Mouse (Mus musculus) liver, postnatal 0 days (tissue): ENCODE results near the gene Rmdn2. TPM values are rescaled to one million over a fixed set of nuclear protein-coding genes. Genes with fewer than 3 reads are reported as not detected.

Experiments
- ATAC-seq: fragments of 200-750 bp; cut with Nextera tagmentation; 2 replicates; pipeline ENCODE4 v1.8.0; 2017; ENCODE audit warnings: mild to moderate bottlenecking, moderate library complexity
- DNase-seq: peaks from one replicate; pipeline ENCODE4 v3.0.0-alpha.2; 2016
- H3K27ac ChIP-seq: fragments of 300-500 bp; sonication (generic); 2 replicates; pipeline ENCODE4 v1.5.1; 2014; ENCODE audit warnings: antibody characterized with exemption, moderate library complexity, mild to moderate bottlenecking, low read depth
- H3K27me3 ChIP-seq: fragments of 300-500 bp; sonication (generic); 2 replicates; pipeline ENCODE4 v1.6.1; 2014; ENCODE audit warnings: low read length, control low read depth, mixed read lengths; ENCODE audit not compliant: insufficient read depth
- H3K36me3 ChIP-seq: fragments of 300-500 bp; sonication (generic); replicated peaks from 2 replicates; pipeline ENCODE4 v1.6.1; 2014; ENCODE audit warnings: mild to moderate bottlenecking, control low read depth, low read length, moderate library complexity, mixed read lengths; ENCODE audit not compliant: insufficient read depth
- H3K4me1 ChIP-seq: fragments of 300-500 bp; sonication (generic); 2 replicates; pipeline ENCODE4 v1.6.1; 2014; ENCODE audit warnings: antibody characterized with exemption, mild to moderate bottlenecking, control low read depth; ENCODE audit not compliant: insufficient read depth
- H3K4me2 ChIP-seq: fragments of 300-500 bp; sonication (generic); 2 replicates; pipeline ENCODE4 v1.6.1; 2014; ENCODE audit warnings: low read depth, mild to moderate bottlenecking, low read length, moderate library complexity, mixed read lengths
- H3K4me3 ChIP-seq: fragments of 300-500 bp; sonication (generic); 2 replicates; pipeline ENCODE4 v1.5.1; 2014; ENCODE audit warnings: low read depth, low read length
- H3K9ac ChIP-seq: fragments of 300-500 bp; sonication (generic); replicated peaks from 2 replicates; pipeline ENCODE4 v1.6.1; 2014; ENCODE audit warnings: mild to moderate bottlenecking, moderate library complexity
- H3K9me3 ChIP-seq: fragments of 300-500 bp; sonication (generic); 2 replicates; pipeline ENCODE4 v1.6.1; 2016; ENCODE audit warnings: mild to moderate bottlenecking, control low read depth, low read length, mixed read lengths
- CTCF ChIP-seq: sonication (generic); IDR thresholded peaks from 2 replicates; pipeline ENCODE4 v1.5.1; 2016; ENCODE audit warnings: antibody characterized with exemption, low read depth
- EP300 ChIP-seq: IDR thresholded peaks from 2 replicates; pipeline ENCODE4 v1.6.1; 2016; ENCODE audit warnings: antibody characterized with exemption, low read depth, mild to moderate bottlenecking
- WGBS: fragments of 180-500 bp; shearing (Covaris S2); extraction: QIAGEN DNeasy Blood & Tissue Kit; methylation state at CpG from one replicate; pipeline ENCODE4 v1.1.7; 2014; ENCODE audit not compliant: insufficient replicate concordance; 5-methylcytosine and 5-hydroxymethylcytosine counted together
- polyA plus RNA-seq: library from polyadenylated mRNA; unstranded; fragments of >200 nt; fragmentation: Nextera tagmentation; extraction: Ambion mirVana; gene quantifications from 2 replicates; pipeline ENCODE4 v1.2.1, GENCODE M21; 2015

Rmdn2 gene
- polyA plus RNA-seq, 1 experiment from 2014 or later, result 11.2 TPM

- WGBS, result 74% methylated on average over 6 of the region's 6 CpGs
- Histone ChIP-seq H3K4me3 (no peak overlapping the region), H3K4me2 (no peak overlapping the region), H3K9me3 (no peaks in the 10 kb centered on the region), H3K4me1 (no peaks in the 10 kb centered on the region), H3K9ac (no peak overlapping the region), H3K36me3 (no peaks in the 10 kb centered on the region), H3K27me3 (no peaks in the 10 kb centered on the region), H3K27ac (no peak overlapping the region)
- no peak for ATAC-seq
- TF ChIP-seq CTCF (no peak), EP300 (no peak)
- no peak for DNase-seq
Observed at GRCm38 (mm10) chr17:79622050-79622449, 10.4 kb downstream of the Rmdn2 start.

GRCm38 (mm10) chr17:79622574-79622973 is 10.9 kb downstream of the Rmdn2 start:
- H3K27ac ChIP-seq, result no peak overlapping the region
- H3K4me2 ChIP-seq, result no peak overlapping the region
- DNase-seq (no peak), ATAC-seq (no peak)
- TF ChIP-seq CTCF, result no peak
- TF ChIP-seq EP300, result no peak
- H3K4me1 ChIP-seq, result no peaks in the 10 kb centered on the region
- H3K4me3 ChIP-seq, result no peak overlapping the region
- no peak overlapping the region for H3K9ac ChIP-seq
- H3K27me3 ChIP-seq, result no peaks in the 10 kb centered on the region
- 81% methylated on average over 7 of the region's 7 CpGs for WGBS
- H3K9me3 ChIP-seq, result no peaks in the 10 kb centered on the region
- H3K36me3 ChIP-seq, result no peaks in the 10 kb centered on the region

DNA sequence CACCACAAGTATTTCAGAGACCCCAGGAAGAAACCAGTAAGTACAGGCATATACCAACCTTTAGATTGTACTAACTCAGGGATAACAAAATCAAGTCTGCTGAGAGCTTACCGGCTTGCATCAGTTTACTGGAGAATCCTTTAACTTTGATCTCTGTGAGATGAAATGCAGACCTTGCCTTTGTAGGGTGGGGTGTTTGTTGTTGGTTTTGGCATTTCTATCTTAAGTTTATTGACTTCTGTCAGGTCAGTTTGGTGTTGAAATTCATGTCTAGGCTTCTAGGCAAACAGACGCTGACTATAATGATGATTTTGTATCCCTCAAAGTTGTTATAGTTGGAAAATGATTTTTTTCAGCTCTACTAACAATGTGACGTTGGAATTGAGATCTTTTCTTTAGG is 12.2 kb downstream of the Rmdn2 start:
- no peaks in the 10 kb centered on the region for H3K4me1 ChIP-seq
- H3K4me3 ChIP-seq, result no peak overlapping the region
- no peak overlapping the region for H3K9ac ChIP-seq
- no peaks in the 10 kb centered on the region for H3K9me3 ChIP-seq
- no peak overlapping the region for H3K27ac ChIP-seq
- DNase-seq, result no peak
- no peaks in the 10 kb centered on the region for H3K36me3 ChIP-seq
- ATAC-seq, result no peak
- 49% methylated on average over 3 of the region's 3 CpGs for WGBS
- no peaks in the 10 kb centered on the region for H3K27me3 ChIP-seq
- no peak for TF ChIP-seq EP300
- no peak for TF ChIP-seq CTCF
- H3K4me2 ChIP-seq, result no peak overlapping the region

- Histone ChIP-seq H3K9ac (no peak overlapping the region), H3K27ac (no peak overlapping the region), H3K4me1 (no peaks in the 10 kb centered on the region), H3K4me2 (no peak overlapping the region), H3K36me3 (no peaks in the 10 kb centered on the region), H3K4me3 (no peak overlapping the region), H3K9me3 (no peaks in the 10 kb centered on the region), H3K27me3 (no peaks in the 10 kb centered on the region)
- TF ChIP-seq CTCF (no peak), EP300 (no peak)
- ATAC-seq (no peak), DNase-seq (no peak)
- 78% methylated on average over 12 of the region's 12 CpGs for WGBS
Observed at GRCm38 (mm10) chr17:79626241-79626816, 14.7 kb downstream of the Rmdn2 start.

- Histone ChIP-seq H3K9ac (no peak overlapping the region), H3K4me1 (no peaks in the 10 kb centered on the region), H3K27ac (no peak overlapping the region), H3K9me3 (no peaks in the 10 kb centered on the region), H3K4me3 (no peak overlapping the region), H3K36me3 (0 out of 2 replicates have a peak, but pooled peaks cover 3% of the 10 kb centered on the region), H3K27me3 (no peaks in the 10 kb centered on the region), H3K4me2 (no peak overlapping the region)
- TF ChIP-seq EP300, result no peak
- no peak for TF ChIP-seq CTCF
- ATAC-seq (no peak), DNase-seq (no peak)
- WGBS, result 80% methylated on average over 4 of the region's 4 CpGs
Observed at GRCm38 (mm10) chr17:79649893-79650292, 38.2 kb downstream of the Rmdn2 start.

DNA sequence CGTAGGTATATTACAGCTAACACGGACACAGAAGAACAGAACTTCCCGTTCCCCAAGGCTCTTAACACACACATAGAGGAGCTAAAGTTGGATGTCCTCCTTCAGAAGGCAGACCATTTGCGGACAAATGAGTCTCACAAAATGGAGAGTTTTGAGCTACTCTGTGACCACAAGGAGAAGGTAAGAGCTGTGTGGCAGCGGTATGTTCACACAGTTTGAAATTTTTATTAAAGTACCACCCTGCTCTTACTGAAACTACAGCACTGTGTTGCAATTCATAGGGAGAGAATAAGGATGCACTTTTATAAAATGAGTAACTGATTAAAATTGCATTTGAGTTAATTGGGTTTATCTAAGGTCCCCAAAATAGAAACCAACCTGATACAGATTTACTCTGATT is 38.6 kb downstream of the Rmdn2 start:
- ATAC-seq (no peak), DNase-seq (no peak)
- no peak overlapping the region for H3K27ac ChIP-seq
- no peaks in the 10 kb centered on the region for H3K27me3 ChIP-seq
- no peak overlapping the region for H3K4me2 ChIP-seq
- no peak overlapping the region for H3K9ac ChIP-seq
- TF ChIP-seq EP300 (no peak), CTCF (no peak)
- no peaks in the 10 kb centered on the region for H3K4me1 ChIP-seq
- H3K4me3 ChIP-seq, result no peak overlapping the region
- WGBS, result 86% methylated on average over 5 of the region's 5 CpGs
- H3K9me3 ChIP-seq, result no peaks in the 10 kb centered on the region
- 0 out of 2 replicates have a peak, but pooled peaks cover 3% of the 10 kb centered on the region for H3K36me3 ChIP-seq
